Mouse (Mus musculus) inflammation-experienced regulatory T-cells, adult 6 months (primary cell): ENCODE data around the gene Slc19a1. TPM values are rescaled to one million over a fixed set of nuclear protein-coding genes. Genes with fewer than 3 reads are reported as not detected.

Experiments used
- ATAC-seq: one replicate; pipeline ENCODE4 v1.8.0; 2017
- polyA plus RNA-seq, 3 experiments: library from polyadenylated mRNA; unstranded; fragments of 100-300 nt; shearing (Covaris generic); gene quantifications; one replicate each; pipeline ENCODE4 v1.2.1; 2017

Gene Slc19a1
- polyA plus RNA-seq, 3 experiments from 2014 or later, result 23.4 to 40.5 (median 34.5) TPM

DNA sequence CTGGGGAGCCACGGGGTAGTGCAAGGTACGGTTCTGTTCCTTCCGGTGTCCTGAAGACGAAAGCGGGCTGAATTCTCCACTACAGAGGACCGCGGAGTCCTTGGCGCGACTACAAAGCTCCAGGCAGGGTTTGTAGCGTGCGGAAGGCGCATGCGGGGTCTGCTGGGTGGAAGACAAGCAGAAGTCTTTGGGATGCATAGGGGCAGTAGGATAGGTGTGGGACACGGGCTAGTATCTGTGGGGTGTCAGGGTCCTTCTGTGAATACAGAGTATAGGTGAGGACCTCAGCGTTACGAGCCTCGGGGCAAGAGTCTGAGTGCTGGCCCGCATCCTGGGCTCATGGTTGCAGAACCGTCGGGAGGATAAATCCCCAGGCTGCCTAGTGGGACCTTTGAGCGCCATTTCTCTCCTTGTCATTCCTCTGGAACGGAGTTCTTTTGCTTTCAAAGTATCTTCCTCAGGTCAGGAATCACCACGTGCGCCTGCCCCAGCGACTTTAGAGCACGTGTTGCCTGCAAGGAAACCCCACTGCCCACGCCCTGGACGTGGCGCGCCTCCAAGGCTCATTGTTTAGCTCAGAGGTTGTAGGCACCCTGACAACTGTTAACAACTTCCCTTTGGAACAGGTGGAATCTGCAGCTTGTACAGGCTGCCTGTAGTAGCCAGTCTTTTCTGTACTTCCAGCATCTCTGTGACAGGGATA is 1.4 kb downstream of the Slc19a1 start:
- ATAC-seq, result peak; percentile 44

GRCm38 (mm10) chr10:77035487-77035886 is 3.4 kb downstream of the Slc19a1 start:
- peak; percentile 26 for ATAC-seq

DNA sequence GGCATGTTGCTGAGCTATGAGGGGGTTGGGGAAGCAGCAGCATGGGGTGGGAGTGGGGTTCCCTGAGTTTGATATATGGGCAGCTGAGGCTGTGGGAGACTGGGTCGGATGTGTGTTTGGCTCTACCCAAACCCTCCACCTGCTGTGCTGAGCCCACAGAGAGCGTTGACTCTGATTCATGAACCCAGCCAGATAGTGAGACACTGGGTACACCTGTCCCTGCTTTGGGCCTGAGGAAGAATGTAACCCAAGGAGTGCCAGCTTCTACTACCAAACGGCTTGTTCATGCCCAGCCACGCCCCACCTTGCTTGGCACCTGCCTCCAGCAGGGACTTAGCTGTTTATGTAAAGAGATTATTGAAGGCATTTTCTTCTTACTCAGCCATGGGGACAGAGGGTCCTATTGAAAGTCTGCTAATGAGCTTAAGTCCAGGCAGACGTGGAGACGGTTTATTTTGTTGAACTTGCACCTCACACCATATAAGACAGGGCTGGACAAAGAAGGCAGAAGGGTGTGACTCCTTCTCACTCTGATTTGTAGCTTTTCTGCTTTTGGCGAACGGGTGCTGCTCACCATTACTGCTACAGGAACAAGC is 6.6 kb downstream of the Slc19a1 start:
- ATAC-seq, result no peak

DNA sequence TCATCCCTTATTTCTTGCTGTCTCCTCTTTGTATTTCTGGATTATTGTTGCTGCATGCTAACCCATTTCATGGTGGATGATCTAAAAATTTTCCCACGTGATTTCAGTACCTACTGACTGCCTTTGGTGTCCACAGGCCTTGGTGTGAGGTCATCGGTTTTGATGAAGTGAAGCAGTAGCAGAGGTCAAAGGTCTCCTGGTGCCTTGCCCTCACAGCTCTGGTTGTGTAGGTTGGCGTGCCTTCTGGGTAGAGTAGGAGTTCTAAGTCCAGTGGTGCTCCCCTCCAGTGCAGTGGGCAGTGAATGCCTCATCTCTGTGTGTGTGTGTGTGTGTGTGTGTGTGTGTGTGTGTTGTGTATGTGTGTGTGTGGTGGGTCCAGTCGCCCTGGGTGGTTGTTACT is 16.2 kb downstream of the Slc19a1 start:
- no peak for ATAC-seq

DNA sequence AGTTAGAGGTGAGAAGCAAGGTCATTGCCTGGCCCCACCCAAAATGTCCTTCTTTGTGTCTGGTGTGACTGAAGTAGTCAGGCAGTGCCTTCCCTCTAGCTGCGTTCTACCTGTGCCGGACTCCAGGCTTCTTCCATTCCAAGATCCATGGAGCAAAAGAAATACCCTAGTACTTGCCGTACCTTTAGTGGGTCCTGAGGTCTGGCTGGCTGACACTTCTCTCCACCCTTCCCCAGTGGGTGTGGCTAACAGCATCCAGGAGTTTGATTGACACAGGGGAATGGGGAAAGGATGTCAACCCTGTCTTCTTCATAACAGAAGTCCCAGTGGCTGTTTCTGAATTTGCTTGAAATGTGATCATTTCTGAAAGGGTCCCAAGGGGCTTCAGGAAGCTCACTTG is 16.6 kb downstream of the Slc19a1 start:
- ATAC-seq, result no peak

DNA sequence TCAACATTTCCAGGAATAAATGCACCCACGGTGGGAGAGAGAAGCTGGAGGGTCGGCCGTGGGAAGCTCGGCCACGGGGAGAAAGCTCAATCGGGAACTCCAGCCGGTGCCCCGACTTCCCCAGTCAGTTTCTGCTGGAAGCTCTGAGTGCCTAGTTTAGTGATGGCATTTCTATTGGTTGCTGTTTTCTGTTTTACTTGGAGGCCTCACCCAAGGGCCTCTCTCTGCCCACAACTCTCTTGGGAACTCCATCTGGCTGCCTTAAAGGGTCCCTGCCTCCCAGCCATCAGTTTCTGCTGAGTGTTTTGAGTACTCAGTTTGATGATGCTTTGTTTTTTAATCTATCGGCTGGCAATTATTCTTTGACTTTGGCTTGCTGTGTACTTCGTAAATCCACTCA is 24.7 kb downstream of the Slc19a1 start:
- ATAC-seq, result no peak

- ATAC-seq, result no peak
These were observed 29.4 kb downstream of the Slc19a1 start for GRCm38 (mm10) chr10:77061426-77061825.

GRCm38 (mm10) chr10:77062393-77063010 is 30.5 kb downstream of the Slc19a1 start:
- ATAC-seq, result no peak

DNA sequence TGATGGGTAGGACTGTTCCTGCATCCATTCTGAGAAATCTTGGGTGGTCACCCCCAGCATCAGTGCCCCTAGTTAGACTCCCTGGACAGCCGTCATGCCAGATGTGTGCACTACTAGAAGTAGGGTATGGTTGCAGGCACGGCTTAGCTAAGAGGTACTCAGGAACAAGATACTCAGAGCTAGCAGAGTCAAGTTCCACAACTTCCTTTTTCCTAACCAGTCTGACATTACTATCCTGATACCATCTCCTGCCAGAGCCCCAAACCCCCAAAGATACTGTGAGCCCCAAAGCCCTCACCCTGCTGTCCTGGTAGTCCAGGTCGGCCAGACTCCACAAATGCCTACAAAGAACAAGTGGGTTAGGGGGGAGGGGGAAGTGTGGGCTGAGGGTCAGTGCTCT is 32.2 kb downstream of the Slc19a1 start:
- ATAC-seq, result no peak

DNA sequence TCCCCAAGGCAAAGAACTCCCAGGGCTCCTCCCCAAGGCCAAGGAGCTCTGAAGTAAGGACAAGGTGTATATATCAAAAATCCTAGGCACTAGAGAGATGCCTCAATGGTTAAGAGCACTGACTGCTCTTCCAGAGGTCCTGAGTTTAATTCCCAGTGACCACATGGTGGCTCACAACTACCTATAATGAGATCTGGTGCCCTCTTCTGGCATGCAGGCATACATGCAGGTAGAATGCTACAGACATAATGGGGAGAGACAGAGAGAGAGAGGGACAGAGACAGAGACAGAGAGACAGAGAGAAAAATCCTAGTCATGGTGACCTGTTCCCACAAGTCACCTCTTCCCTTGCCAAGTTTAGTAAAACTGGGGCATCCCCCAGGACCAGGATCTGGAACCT is 32.6 kb downstream of the Slc19a1 start:
- ATAC-seq, result no peak

- ATAC-seq, result no peak
These were observed 36.4 kb downstream of the Slc19a1 start for GRCm38 (mm10) chr10:77068469-77068868.

DNA sequence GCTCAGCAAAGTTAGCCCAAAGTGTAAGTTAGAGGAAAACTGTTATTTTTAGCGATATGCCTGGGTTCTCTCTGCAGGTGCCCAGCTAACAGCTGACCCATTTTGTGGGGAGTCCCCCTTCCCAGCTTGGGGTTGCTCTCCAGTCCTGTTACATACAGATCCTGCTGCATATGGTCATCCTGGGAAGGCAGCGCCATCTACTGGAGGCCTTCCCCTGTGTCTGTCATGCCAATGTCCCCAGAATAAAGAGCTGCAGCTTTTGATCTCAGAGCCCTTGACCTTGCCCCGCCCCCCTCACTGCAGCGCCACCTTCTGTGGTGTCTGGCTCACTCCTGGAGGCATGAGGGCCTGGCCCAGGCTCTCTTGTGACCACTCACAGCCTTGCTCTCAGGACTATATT is 38.0 kb downstream of the Slc19a1 start:
- ATAC-seq, result peak; percentile 54

DNA sequence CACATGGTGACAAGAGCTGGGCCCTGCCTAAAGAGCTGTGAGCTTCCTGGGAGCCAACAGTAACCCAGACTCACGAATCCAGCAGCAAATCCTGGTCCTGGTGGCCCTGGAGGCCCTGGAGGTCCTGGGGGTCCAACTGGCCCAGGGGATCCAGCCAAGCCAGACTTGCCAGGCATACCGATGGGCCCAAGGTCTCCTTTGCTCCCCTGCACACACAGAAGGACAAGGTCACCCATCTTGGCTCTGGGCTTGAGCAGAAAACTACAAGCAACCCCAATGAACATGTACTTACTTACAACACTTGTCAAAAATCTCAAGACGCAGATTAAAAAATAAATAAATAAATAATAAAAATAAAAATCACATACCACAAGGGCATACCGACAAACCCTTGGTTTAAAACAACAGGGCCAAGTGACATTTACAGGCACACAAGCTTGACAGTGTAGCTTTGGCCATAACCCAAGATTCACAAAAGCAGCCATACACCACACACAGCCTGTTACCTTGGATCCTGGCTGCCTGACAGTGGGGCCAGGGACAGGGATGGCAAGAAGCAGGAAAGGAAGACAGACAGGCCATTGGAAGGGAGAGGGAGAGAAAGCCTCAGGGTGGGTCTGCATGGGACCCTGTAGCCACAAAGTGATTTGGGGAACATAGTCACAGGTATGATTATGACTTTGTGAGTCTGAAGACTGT is 42.4 kb downstream of the Slc19a1 start:
- no peak for ATAC-seq

DNA sequence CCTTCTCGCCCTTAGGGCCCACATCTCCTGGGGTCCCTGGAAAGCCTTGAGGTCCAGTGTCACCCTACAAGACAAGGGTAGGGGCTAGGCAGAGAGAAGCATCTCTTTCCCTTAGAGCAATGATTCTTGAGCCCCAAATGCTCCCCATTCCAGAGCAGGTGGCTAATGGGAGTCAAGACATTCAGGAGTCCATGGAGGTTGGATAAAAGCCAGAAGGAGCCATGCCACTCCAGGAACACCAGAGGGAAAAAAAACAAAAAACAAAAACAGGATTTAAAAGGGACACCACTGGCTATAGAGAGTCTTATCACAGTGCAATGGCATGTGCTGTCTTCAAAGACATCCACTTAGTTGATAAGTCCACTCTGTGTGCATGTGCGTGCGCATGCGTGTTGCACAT is 46.4 kb downstream of the Slc19a1 start:
- no peak for ATAC-seq

DNA sequence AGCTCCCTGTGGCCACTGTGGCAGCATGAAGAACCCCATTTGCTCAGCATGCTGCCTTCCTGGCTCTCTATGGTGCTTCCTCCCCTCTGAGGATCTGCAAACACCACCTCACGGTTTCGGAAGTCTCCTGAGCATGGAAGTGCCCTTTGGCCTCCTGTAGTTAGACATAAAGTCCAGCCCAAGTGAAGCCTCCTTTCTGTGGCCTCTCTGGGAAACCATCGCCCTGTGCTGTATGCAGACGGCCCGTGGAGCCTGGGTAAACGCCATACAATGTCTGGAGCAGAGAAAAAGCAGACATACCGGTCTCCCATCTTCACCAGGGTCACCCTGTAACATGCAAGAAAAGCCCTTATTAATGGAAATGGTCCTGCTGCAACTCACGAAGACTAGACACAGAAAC is 46.9 kb downstream of the Slc19a1 start:
- ATAC-seq, result no peak

GRCm38 (mm10) chr10:77082453-77082852 is 50.4 kb downstream of the Slc19a1 start:
- no peak for ATAC-seq

DNA sequence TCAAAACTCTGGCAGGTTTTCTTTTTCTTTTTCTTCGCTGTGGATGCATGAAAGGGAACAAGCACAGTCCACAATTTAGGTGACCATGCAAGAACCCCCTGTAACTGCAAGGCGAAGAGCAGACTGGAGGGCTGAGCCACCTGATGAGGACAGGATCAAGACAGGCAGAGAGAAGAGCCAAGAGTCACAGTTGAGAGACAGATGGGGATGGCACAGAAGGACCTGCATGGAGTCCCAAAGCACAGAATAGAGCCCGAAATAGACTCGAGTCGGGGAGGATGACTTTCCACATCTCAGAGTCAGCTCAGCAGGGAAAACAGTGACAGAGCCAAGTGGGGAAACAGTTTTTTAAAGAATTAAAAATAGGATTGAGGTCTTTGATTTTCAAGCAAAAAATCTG is 50.9 kb downstream of the Slc19a1 start:
- ATAC-seq, result no peak

DNA sequence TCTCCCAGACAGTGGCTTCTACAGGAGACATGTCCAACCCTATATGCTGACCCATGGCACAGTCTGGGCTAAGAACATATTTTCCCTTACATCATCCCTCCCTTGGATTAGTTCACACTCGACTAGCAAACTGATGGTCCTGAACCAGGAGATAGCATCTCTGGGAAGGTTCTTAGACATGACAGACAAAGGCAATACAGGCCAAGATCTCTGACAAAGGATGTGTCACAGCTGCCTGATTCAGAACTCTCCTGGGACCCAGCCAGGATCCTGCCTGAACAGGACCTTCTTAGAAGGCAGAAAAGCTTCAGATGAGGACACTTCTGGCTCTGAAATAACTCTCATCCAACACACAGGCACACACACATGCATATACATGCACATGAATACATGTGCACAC is 52.5 kb downstream of the Slc19a1 start:
- no peak for ATAC-seq

GRCm38 (mm10) chr10:77089336-77089735 is 57.3 kb downstream of the Slc19a1 start:
- no peak for ATAC-seq

DNA sequence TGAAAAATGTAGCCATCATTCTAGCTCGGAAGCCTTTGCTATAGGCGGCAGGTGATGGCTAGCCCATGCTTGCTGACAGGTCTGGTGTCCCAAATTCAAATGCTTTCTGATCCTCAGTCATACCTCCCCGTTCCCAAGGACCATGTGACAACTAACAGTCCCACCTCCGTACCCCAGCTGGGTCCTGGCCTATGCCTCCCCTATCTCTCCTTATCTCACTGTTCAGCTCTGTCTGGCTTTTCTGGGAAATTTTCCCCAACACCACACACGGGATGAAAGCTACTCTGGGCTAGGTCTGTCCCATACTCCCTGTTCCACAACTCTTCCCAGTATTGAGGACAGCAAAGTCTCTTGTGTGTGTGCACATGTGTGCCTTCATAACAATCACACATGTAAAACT is 58.0 kb downstream of the Slc19a1 start:
- ATAC-seq, result no peak

DNA sequence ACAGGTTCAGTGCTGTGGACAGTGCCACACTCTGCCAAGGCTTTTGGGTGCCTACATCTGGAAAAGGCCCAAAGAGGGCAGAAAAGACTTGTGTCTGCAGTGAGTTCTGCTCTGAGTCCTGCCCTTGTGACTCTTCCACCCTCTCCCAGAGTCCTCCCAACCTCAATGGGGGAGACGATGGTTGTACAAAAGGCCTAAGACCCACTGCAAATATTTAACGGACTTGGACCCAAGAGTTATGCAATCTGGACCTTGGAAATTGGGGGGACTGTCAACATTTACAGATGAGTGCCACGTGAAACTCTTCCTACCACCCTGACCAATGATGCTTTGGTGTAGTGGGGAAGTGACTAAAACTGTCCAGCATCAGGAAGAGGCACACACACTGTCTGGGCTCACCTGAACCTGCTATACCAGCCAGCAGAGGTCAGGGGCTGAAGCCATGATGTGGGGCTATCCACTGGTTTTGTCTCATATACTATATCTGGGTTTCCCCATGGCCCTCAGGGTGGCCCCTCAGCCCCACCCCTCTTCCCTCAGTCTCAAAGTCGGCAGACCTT is 59.6 kb downstream of the Slc19a1 start:
- no peak for ATAC-seq

DNA sequence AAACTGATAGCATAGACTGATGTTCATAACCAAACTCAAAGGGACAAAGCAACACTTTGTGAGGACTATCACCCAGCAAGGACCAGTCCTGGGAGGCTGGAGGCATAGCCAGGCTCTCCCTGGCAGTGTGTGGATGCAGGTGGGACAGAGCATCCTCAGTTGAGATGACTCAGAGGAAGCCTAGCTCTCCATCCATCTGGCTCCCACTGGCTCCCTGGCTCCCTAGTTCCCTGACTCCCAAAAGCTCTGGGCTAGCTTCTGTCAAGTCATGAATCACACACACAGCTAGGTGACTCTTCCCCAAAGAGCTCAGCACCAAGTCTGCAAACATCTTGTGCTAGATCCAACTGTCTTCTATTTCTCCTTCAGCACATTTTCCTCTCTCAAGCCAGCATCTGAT is 61.8 kb downstream of the Slc19a1 start:
- ATAC-seq, result no peak

DNA sequence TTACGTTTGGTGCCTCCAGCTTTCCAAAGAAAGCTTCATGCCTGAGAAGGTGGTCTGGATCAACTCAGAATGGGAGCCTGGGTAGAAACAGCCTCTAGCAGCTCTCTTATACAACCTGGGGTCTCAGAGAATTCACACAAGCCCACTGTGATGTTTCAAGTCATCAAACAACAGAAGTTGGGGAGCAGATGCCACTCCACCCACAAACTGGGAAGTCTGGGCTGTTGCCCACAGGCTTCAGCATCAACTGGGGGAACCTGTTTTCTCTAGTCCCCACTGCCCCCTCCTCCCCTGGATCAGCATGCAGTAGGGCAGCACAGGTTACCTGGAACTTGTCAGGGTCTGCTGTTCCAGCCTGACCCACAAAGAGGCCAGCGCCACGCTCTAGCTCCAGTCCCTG is 63.6 kb downstream of the Slc19a1 start:
- no peak for ATAC-seq
